Mouse (Mus musculus) urinary bladder, adult 2 months (tissue): ENCODE data around the gene Cnga2. TPM values are rescaled to one million over a fixed set of nuclear protein-coding genes. Genes with fewer than 3 reads are reported as not detected.

Experiments
- polyA plus RNA-seq: library from polyadenylated mRNA; depleted of rRNA; stranded (reverse); fragments of >200 nt; gene quantifications from 2 replicates; pipeline ENCODE4 v1.2.3, GENCODE M21; 2012; rRNA removed

Cnga2 gene
- polyA plus RNA-seq, 1 experiment = 0.15 TPM

Other genes starting within 250 kb of the Cnga2 start
- 14.2 and 15.2 TPM in 2 replicates for gene Vma21, start 175.9 kb upstream of the Cnga2 start, polyA plus RNA-seq
- 0.50 and 0.55 TPM in 2 replicates for gene Gm1141, start 70.8 kb upstream of the Cnga2 start, polyA plus RNA-seq
- gene Prrg3, start 29.2 kb upstream of the Cnga2 start, polyA plus RNA-seq = 10.2 and 11.1 TPM in 2 replicates
- 0.21 TPM in 1 of 2 replicates, not detected in the other for gene Fate1, start 18.9 kb upstream of the Cnga2 start, polyA plus RNA-seq
- gene Magea4, start 230.2 kb downstream of the Cnga2 start, polyA plus RNA-seq = not detected in 2 replicates